Mouse (Mus musculus) thymus, adult 2 months (tissue): ENCODE data around the gene Klhdc9.

Experiments
- CTCF ChIP-seq: fragments of 200-500 bp; IDR thresholded peaks from 2 replicates; pipeline ENCODE4 v1.5.1; 2012; ENCODE audit warnings: mild to moderate bottlenecking, control low read depth, low read length, moderate library complexity, borderline replicate concordance; ENCODE audit not compliant: control insufficient read depth, poor library complexity, insufficient read depth; ENCODE audit errors: extremely low read depth
- POLR2A ChIP-seq: fragments of 200-500 bp; IDR thresholded peaks from 2 replicates; pipeline ENCODE4 v1.6.1; 2012; ENCODE audit warnings: mild to moderate bottlenecking, low read length, control low read depth, moderate library complexity; ENCODE audit not compliant: control insufficient read depth, poor library complexity, insufficient read depth; ENCODE audit errors: extremely low read depth

DNA sequence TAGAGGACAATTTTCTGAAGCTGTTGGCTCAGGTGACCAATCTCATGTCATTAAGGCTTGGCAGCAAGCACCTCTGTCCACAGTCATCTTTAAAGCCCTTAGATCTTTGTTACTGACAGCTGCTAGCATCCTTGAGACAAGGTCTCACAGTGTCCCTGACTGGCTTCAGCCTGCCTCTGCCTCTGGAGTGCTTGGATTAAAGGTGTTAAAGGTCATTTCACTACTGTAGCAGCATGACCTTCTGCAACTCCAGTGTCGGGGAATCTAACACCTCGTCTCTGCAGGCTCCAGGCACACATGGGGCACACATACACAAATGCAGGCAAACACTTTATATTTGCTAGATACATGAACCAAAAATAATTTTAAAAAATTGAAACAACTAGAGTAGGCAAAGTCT, 35.0 kb downstream of the Klhdc9 start:
- TF ChIP-seq CTCF (no peak), POLR2A (no peak)
